Mouse (Mus musculus): ENCODE results near the gene Vwa2. TPM values are rescaled to one million over a fixed set of nuclear protein-coding genes. Genes with fewer than 3 reads are reported as not detected.

Vwa2 gene
- polyA plus RNA-seq, 1 experiment = 0.05 TPM

DNA sequence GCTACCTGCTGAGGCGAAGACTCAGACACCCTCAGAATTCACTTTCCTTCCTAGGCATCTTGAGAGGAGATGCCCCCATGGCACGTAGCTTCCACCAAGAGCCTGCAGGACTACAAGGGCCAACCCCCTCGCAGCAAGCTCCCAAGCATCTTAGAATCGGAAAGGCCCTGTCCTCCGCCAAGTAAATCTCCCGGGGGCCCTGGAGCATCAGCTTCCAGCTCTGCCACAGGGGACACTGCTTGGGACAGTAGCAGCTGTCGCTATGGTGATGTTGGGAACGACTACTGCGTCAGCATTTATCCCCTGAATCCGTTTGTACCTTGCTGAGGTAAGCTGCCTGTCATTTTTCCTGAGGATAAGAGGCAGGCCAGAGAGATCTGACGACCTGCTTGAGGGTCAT lies 36.5 kb downstream of the Vwa2 start:
- no peak overlapping the region for H3K4me3 ChIP-seq (replicated peaks; ENCODE audit: insufficient read depth, low read depth, low read length)
- TF ChIP-seq POLR2A (IDR thresholded peaks at IDR 0.05; ENCODE audit: borderline replicate concordance, insufficient read depth, low read length) (no peak), CTCF (IDR thresholded peaks at IDR 0.05; ENCODE audit: borderline replicate concordance, insufficient read depth, low read depth, low read length) (no peak)
- peaks cover 12% of the 10 kb centered on the region for H3K4me1 ChIP-seq (ENCODE audit: control insufficient read depth, insufficient read depth, low read length)
- H3K27me3 ChIP-seq (ENCODE audit: control insufficient read depth, insufficient read depth, low read length) = no peaks in the 10 kb centered on the region
- 49% methylated on average over 11 of the region's 11 CpGs for WGBS
- H3K27ac ChIP-seq (ENCODE audit: insufficient read depth, low read length) = no peak overlapping the region
- DNase-seq = no peak

DNA sequence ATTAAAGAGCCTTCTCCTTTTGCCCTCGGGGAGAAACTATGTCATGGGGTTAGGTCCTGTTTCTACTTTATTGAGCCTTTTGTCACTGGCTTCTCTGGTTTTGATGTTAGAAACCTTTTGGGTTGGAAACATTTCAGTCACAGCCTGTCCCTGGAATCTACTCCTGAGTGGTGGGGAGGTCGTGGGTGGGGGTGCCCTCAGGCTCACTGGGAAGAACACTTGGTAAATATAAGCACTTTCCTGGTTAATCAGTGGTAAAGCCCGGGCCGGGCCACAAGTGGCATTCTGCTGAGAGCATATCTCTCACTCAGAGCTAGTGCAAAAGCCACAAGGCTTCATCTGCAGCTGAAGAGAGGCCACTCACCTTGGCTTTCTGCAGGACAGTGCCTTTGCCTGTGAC lies 39.7 kb downstream of the Vwa2 start:
- peaks cover 5% of the 10 kb centered on the region for H3K4me1 ChIP-seq (ENCODE audit: control insufficient read depth, insufficient read depth, low read length)
- no peak overlapping the region for H3K27ac ChIP-seq (ENCODE audit: insufficient read depth, low read length)
- no peak for DNase-seq
- 93% methylated on average over 4 of the region's 4 CpGs for WGBS
- no peak for TF ChIP-seq CTCF (IDR thresholded peaks at IDR 0.05; ENCODE audit: borderline replicate concordance, insufficient read depth, low read depth, low read length)
- no peak for TF ChIP-seq POLR2A (IDR thresholded peaks at IDR 0.05; ENCODE audit: borderline replicate concordance, insufficient read depth, low read length)
- H3K27me3 ChIP-seq (ENCODE audit: control insufficient read depth, insufficient read depth, low read length) = no peaks in the 10 kb centered on the region
- no peak overlapping the region for H3K4me3 ChIP-seq (replicated peaks; ENCODE audit: insufficient read depth, low read depth, low read length)

DNA sequence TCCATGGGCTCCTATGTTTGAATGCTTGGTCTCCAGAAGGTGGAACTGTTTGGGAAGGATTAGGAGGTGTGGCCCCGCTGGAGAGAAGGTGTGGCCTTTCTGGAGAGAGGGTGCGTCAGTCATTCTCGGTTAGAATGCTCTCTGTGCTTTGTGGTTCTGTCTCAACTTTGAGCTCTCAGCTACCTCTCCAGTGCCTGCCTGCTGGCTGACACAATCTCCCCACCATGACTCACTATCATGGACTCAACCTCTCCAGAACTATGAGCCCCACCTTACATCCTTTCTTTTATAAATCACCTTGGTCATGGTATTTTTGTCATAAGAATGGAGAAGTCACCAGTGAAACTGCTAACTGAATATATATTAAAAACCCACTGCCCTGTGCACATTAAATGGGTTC lies 40.6 kb downstream of the Vwa2 start:
- 95% methylated on average over 3 of the region's 3 CpGs for WGBS
- H3K27me3 ChIP-seq (ENCODE audit: control insufficient read depth, insufficient read depth, low read length) = no peaks in the 10 kb centered on the region
- no peak overlapping the region for H3K4me3 ChIP-seq (replicated peaks; ENCODE audit: insufficient read depth, low read depth, low read length)
- H3K27ac ChIP-seq (ENCODE audit: insufficient read depth, low read length) = no peak overlapping the region
- no peak for DNase-seq
- TF ChIP-seq POLR2A (IDR thresholded peaks at IDR 0.05; ENCODE audit: borderline replicate concordance, insufficient read depth, low read length) (no peak), CTCF (IDR thresholded peaks at IDR 0.05; ENCODE audit: borderline replicate concordance, insufficient read depth, low read depth, low read length) (no peak)
- no peaks in the 10 kb centered on the region for H3K4me1 ChIP-seq (ENCODE audit: control insufficient read depth, insufficient read depth, low read length)

DNA sequence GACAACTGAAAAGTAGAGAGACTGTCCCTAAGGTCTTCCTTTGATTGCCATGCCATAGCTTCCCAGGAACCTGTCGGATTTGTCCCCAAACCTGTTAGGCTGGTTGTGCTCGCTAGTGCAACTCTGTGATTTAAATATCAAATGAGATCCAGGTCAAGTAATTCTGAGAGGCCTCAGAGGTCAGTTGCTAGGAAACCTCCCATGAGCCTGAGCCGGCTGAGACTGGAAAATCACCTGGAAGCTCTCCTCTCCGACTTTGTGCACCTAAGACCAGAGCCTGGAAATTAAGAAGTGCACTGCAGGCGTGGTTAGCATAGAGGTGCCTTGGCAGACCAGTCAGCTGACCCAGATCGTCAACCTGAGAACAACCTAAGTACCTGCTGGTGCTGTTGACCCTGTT lies 41.0 kb downstream of the Vwa2 start:
- TF ChIP-seq POLR2A (IDR thresholded peaks at IDR 0.05; ENCODE audit: borderline replicate concordance, insufficient read depth, low read length) = no peak
- no peak for TF ChIP-seq CTCF (IDR thresholded peaks at IDR 0.05; ENCODE audit: borderline replicate concordance, insufficient read depth, low read depth, low read length)
- Histone ChIP-seq H3K4me3 (replicated peaks; ENCODE audit: insufficient read depth, low read depth, low read length) (no peak overlapping the region), H3K27me3 (ENCODE audit: control insufficient read depth, insufficient read depth, low read length) (no peaks in the 10 kb centered on the region), H3K4me1 (ENCODE audit: control insufficient read depth, insufficient read depth, low read length) (no peaks in the 10 kb centered on the region), H3K27ac (ENCODE audit: insufficient read depth, low read length) (no peak overlapping the region)
- 57% methylated on average over 6 of the region's 6 CpGs for WGBS
- DNase-seq = no peak

DNA sequence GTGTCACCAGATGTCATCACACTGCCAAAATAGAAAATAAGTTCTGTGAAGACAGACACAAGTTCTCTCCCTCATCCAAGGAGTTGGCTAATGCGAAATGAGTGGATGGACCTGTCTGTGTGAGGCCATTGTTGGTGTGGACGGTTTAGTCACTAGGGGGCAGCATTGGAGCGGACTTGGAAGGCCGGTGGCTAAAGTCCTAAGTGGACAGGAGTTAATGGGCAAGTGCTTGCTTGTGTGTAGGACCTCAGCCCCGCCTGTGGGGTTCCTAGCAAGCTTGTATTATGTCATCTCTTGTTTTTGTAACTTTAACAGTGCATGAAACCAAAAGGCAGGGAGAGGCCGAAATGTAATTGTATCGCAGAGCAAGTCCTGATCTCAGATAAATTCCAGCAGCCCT lies 45.6 kb downstream of the Vwa2 start:
- Histone ChIP-seq H3K27ac (ENCODE audit: insufficient read depth, low read length) (no peak overlapping the region), H3K27me3 (ENCODE audit: control insufficient read depth, insufficient read depth, low read length) (no peaks in the 10 kb centered on the region), H3K4me1 (ENCODE audit: control insufficient read depth, insufficient read depth, low read length) (no peaks in the 10 kb centered on the region), H3K4me3 (replicated peaks; ENCODE audit: insufficient read depth, low read depth, low read length) (no peak overlapping the region)
- DNase-seq = peak; percentile 88 to 93
- WGBS = 8% methylated on average over 7 of the region's 7 CpGs
- peak; percentile 98 for TF ChIP-seq CTCF (IDR thresholded peaks at IDR 0.05; ENCODE audit: borderline replicate concordance, insufficient read depth, low read depth, low read length)
- no peak for TF ChIP-seq POLR2A (IDR thresholded peaks at IDR 0.05; ENCODE audit: borderline replicate concordance, insufficient read depth, low read length)

DNA sequence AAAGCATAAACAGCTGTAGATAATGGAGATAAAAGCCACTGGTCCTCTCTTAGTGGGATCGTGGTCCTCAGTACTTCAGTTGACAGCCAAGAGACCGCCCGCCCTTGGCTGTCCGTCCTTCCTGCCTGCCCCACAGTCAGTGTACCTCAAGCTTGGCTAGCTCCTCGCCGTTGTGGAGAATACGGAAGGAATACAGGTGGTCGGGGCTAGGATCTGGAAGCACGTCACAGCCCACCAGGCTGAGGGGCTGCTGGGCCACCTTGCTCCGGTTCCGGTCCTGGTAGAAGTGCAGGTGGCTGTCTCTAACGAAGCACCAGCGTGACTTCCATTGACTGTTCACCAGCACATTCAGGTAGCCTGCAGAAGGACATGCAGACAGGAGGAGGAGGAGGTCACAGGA lies 46.2 kb downstream of the Vwa2 start:
- Histone ChIP-seq H3K27ac (ENCODE audit: insufficient read depth, low read length) (no peak overlapping the region), H3K4me1 (ENCODE audit: control insufficient read depth, insufficient read depth, low read length) (peaks cover under 1% of the 10 kb centered on the region; the same call in 1 of the 2 replicates), H3K4me3 (replicated peaks; ENCODE audit: insufficient read depth, low read depth, low read length) (no peak overlapping the region), H3K27me3 (ENCODE audit: control insufficient read depth, insufficient read depth, low read length) (no peaks in the 10 kb centered on the region)
- TF ChIP-seq CTCF (IDR thresholded peaks at IDR 0.05; ENCODE audit: borderline replicate concordance, insufficient read depth, low read depth, low read length) (no peak), POLR2A (IDR thresholded peaks at IDR 0.05; ENCODE audit: borderline replicate concordance, insufficient read depth, low read length) (no peak)
- 88% methylated on average over 13 of the region's 13 CpGs for WGBS
- DNase-seq = no peak

DNA sequence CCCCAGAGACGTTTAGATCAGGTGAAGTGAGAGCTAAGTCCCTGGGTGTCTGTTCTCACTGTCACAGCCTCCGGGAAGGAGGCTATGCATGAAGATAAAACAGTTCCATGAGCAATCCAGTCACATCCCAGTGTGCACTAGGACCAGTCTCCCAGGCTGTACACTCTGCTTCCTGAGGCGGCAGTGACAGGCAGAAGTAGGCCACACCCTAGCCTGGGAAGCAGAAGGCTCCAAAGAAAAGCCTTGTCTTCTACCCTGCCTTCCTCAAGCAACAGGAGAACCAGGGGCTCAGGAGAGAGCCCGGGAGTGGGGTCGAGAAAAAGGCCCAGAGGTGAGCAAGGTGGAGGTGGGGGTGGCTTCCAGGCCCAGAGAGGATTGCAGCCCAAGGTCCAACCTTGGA lies 47.7 kb downstream of the Vwa2 start:
- TF ChIP-seq CTCF (IDR thresholded peaks at IDR 0.05; ENCODE audit: borderline replicate concordance, insufficient read depth, low read depth, low read length) = no peak
- no peak for TF ChIP-seq POLR2A (IDR thresholded peaks at IDR 0.05; ENCODE audit: borderline replicate concordance, insufficient read depth, low read length)
- WGBS = 67% methylated on average over 5 of the region's 5 CpGs
- no peak overlapping the region for H3K4me3 ChIP-seq (replicated peaks; ENCODE audit: insufficient read depth, low read depth, low read length)
- H3K27ac ChIP-seq (ENCODE audit: insufficient read depth, low read length) = no peak overlapping the region
- no peak for DNase-seq
- H3K27me3 ChIP-seq (ENCODE audit: control insufficient read depth, insufficient read depth, low read length) = no peaks in the 10 kb centered on the region
- H3K4me1 ChIP-seq (ENCODE audit: control insufficient read depth, insufficient read depth, low read length) = peaks cover 3% of the 10 kb centered on the region; the same call in 1 of the 2 replicates

DNA sequence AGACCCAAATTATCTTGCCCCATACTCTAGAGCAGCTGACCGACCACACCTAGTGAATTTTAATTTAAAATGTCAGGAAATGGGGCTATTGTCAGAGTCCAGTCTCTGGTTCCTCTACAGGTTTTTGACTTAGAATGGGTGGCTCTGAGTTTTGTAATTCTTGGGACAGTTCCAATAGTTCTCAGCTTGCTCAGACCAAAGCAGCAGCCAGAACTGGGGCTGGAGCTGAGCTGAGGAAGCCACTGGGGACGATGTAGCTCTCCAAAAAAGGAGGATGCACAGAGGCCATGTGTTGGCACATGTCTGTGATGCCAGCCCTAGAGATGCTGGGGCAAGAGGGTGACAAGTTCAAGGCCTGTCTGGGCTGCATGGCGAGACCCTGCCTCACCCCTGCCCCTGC lies 55.3 kb downstream of the Vwa2 start:
- TF ChIP-seq CTCF (IDR thresholded peaks at IDR 0.05; ENCODE audit: borderline replicate concordance, insufficient read depth, low read depth, low read length) (no peak), POLR2A (IDR thresholded peaks at IDR 0.05; ENCODE audit: borderline replicate concordance, insufficient read depth, low read length) (no peak)
- Histone ChIP-seq H3K27me3 (ENCODE audit: control insufficient read depth, insufficient read depth, low read length) (no peaks in the 10 kb centered on the region), H3K4me1 (ENCODE audit: control insufficient read depth, insufficient read depth, low read length) (peaks cover 15% of the 10 kb centered on the region), H3K4me3 (replicated peaks; ENCODE audit: insufficient read depth, low read depth, low read length) (no peak overlapping the region), H3K27ac (ENCODE audit: insufficient read depth, low read length) (no peak overlapping the region)
- DNase-seq = no peak
- 41% methylated on average over 3 of the region's 3 CpGs for WGBS
